21 mouse cellular contexts compared by ENCODE assay signal in genomic region chr14:101635765-101636164, GRCm38 (mm10). TPM values are rescaled to one million over a fixed set of nuclear protein-coding genes. Genes with fewer than 3 reads are reported as not detected.
DNase-seq lines count a peak whose midpoint lies in the region; ATAC-seq and TF ChIP-seq lines count a peak whose summit lies in the region.
"Had no signal": no experiment of that assay in that cellular context is flagged by ENCODE, and none has a peak within 500 bp of the region (broad histone marks: within the 10 kb centered on the region; RNA-seq: fewer than 3 reads in every experiment).

No protein-coding gene starts in this region.

- H3K9ac ChIP-seq in kidney, postnatal 0 days (ENCODE audit: low read depth, low read length), result no peak overlapping the region
- no peak overlapping the region for H3K9ac ChIP-seq in CH12.LX (ENCODE audit: insufficient read depth, low read depth)
- H3K9ac ChIP-seq in midbrain, embryonic 16.5 days (ENCODE audit: low read depth, low read length), result no peak overlapping the region
- H3K9ac ChIP-seq: embryonic facial prominence, embryonic 13.5 days; heart, embryonic 15.5 days; hindbrain, embryonic 12.5 days; midbrain, embryonic 12.5 days had no signal

- whole genome bisulfite sequencing in kidney, postnatal 0 days, result 94% methylated on average over 1 of the region's 1 CpGs
- 100% methylated on average over 1 of the region's 1 CpGs for WGBS in midbrain, embryonic 16.5 days

- no peaks in the 10 kb centered on the region for H3K9me3 ChIP-seq in kidney, postnatal 0 days (replicated peaks; ENCODE audit: low read length)
- no peaks in the 10 kb centered on the region for H3K9me3 ChIP-seq in CH12.LX (replicated peaks; ENCODE audit: low read length)
- H3K9me3 ChIP-seq in midbrain, embryonic 16.5 days (replicated peaks; ENCODE audit: control insufficient read depth, low read length, poor library complexity, severe bottlenecking), result no peaks in the 10 kb centered on the region
- H3K9me3 ChIP-seq: embryonic facial prominence, embryonic 13.5 days; heart, embryonic 15.5 days; hindbrain, embryonic 12.5 days; midbrain, embryonic 12.5 days had no signal

- H3K4me1 ChIP-seq in kidney, postnatal 0 days (replicated peaks; ENCODE audit: insufficient read depth, low read length), result 0 out of 2 replicates have a peak, but pooled peaks cover 3% of the 10 kb centered on the region
- peaks cover 0 to 32% of the 10 kb centered on the region in 2 experiments; a peak in 2 of 4 replicates for H3K4me1 ChIP-seq in CH12.LX (ENCODE audit: control insufficient read depth in 1 of 2, insufficient read depth in 2 of 2)
- peaks cover 6% of the 10 kb centered on the region for H3K4me1 ChIP-seq in midbrain, embryonic 16.5 days (ENCODE audit: control insufficient read depth, insufficient read depth, low read length)

- TF ChIP-seq EP300 in CH12.LX (IDR thresholded peaks at IDR 0.05; ENCODE audit: low read length), result no peak

- no peaks in the 10 kb centered on the region for H3K27me3 ChIP-seq in kidney, postnatal 0 days (ENCODE audit: insufficient read depth, low read length)
- no peaks in the 10 kb centered on the region for H3K27me3 ChIP-seq in CH12.LX (replicated peaks)
- no peaks in the 10 kb centered on the region for H3K27me3 ChIP-seq in midbrain, embryonic 16.5 days (ENCODE audit: control insufficient read depth, insufficient read depth, low read depth, low read length)
- H3K27me3 ChIP-seq: embryonic facial prominence, embryonic 13.5 days; heart, embryonic 15.5 days; hindbrain, embryonic 12.5 days; midbrain, embryonic 12.5 days had no signal

- peaks cover 6% of the 10 kb centered on the region for H3K79me2 ChIP-seq in CH12.LX (replicated peaks; ENCODE audit: control insufficient read depth, extremely low read depth, insufficient read depth, poor library complexity, severe bottlenecking)

- intact Hi-C loops in gastrocnemius, adult 2 months (cut with DNase I), result no loop called here
- intact Hi-C loops in gastrocnemius, postnatal 14 days (cut with DNase I; ENCODE audit: low total_unique reads), result no loop called here

- no peak overlapping the region for H3K4me3 ChIP-seq in gastrocnemius, adult 2 months
- H3K4me3 ChIP-seq in kidney, postnatal 0 days (replicated peaks; ENCODE audit: low read depth, low read length), result no peak overlapping the region
- H3K4me3 ChIP-seq in CH12.LX (replicated peaks in 1 of 3; ENCODE audit: low read depth in 2 of 3, low read length in 2 of 3, poor library complexity in 1 of 3), result no peak overlapping the region
- H3K4me3 ChIP-seq in midbrain, embryonic 16.5 days (ENCODE audit: low read depth, low read length), result no peak overlapping the region
- H3K4me3 ChIP-seq: embryonic facial prominence, embryonic 13.5 days; heart, embryonic 15.5 days; hindbrain, embryonic 12.5 days; midbrain, embryonic 12.5 days; myocyte had no signal

- no peak overlapping the region for H3K4me2 ChIP-seq in kidney, postnatal 0 days (ENCODE audit: low read length)
- H3K4me2 ChIP-seq in CH12.LX (ENCODE audit: insufficient read depth, low read depth, poor library complexity, severe bottlenecking), result no peak overlapping the region
- H3K4me2 ChIP-seq in midbrain, embryonic 16.5 days (ENCODE audit: low read length), result no peak overlapping the region
- H3K4me2 ChIP-seq: embryonic facial prominence, embryonic 13.5 days; heart, embryonic 15.5 days; hindbrain, embryonic 12.5 days; liver, embryonic 11.5 days; midbrain, embryonic 12.5 days had no signal

- no peak for DNase-seq in gastrocnemius, adult 2 months
- no peak for DNase-seq in gastrocnemius, postnatal 14 days
- no peak for DNase-seq in kidney, postnatal 0 days (ENCODE audit: low spot score)
- DNase-seq in kidney, adult 8-10 months, result no peak
- peak; percentile 25 for DNase-seq in 3T3-L1 (ENCODE audit: low read depth, low spot score)
- no peak for DNase-seq in CH12.LX (ENCODE audit: extremely low read depth)
- DNase-seq: adrenal gland, postnatal 25 days; cerebellum, adult 8-10 months; heart, adult 18-20 months; kidney, postnatal 10 days; thymus, postnatal 4 days had no signal

- no peak overlapping the region for H3K27ac ChIP-seq in gastrocnemius, adult 2 months
- H3K27ac ChIP-seq in kidney, postnatal 0 days, result no peak overlapping the region
- H3K27ac ChIP-seq in CH12.LX (ENCODE audit: insufficient read depth, low read depth), result no peak overlapping the region
- H3K27ac ChIP-seq in midbrain, embryonic 16.5 days (ENCODE audit: low read length), result no peak overlapping the region
- H3K27ac ChIP-seq: embryonic facial prominence, embryonic 13.5 days; heart, embryonic 15.5 days; hindbrain, embryonic 12.5 days; midbrain, embryonic 12.5 days had no signal

- TF ChIP-seq RAD21 in CH12.LX (IDR thresholded peaks at IDR 0.05; ENCODE audit: low read depth, low read length), result peak; percentile 23; the same call in 1 of the 2 replicates

- H3K36me3 ChIP-seq in kidney, postnatal 0 days (ENCODE audit: insufficient read depth, low read length), result peaks cover 20% of the 10 kb centered on the region; the same call in 1 of the 2 replicates
- H3K36me3 ChIP-seq in CH12.LX (replicated peaks in 1 of 2; ENCODE audit: control insufficient read depth in 1 of 2, insufficient read depth in 1 of 2, low read length in 1 of 2), result peaks cover 25 to 64% of the 10 kb centered on the region in 2 experiments
- peaks cover 10% of the 10 kb centered on the region for H3K36me3 ChIP-seq in midbrain, embryonic 16.5 days (ENCODE audit: control insufficient read depth, insufficient read depth, low read length)

- ATAC-seq in kidney, postnatal 0 days (replicated peaks; ENCODE audit: low FRiP score, low read depth), result no peak
- ATAC-seq in midbrain, embryonic 16.5 days, result no peak
- ATAC-seq in erythroid progenitor cell, adult 5-6 weeks (replicated peaks; ENCODE audit: low FRiP score, poor library complexity, severe bottlenecking), result no peak
- ATAC-seq: forebrain, embryonic 16.5 days had no signal

- peak; percentile 31; the same call in 1 of the 2 replicates for TF ChIP-seq CTCF in gastrocnemius, adult 2 months (IDR thresholded peaks at IDR 0.05)
- peak; percentile 43; the same call in 1 of the 2 replicates for TF ChIP-seq CTCF in kidney, postnatal 0 days (IDR thresholded peaks at IDR 0.05; ENCODE audit: low read depth)
- TF ChIP-seq CTCF in CH12.LX (conservative IDR thresholded peaks at IDR 0.05 in 1 of 2, IDR thresholded peaks at IDR 0.05 in 1 of 2; ENCODE audit: low read depth in 2 of 2, low read length in 2 of 2), result peak in 1 of 2 experiments; percentile 38; a peak in 1 of 4 replicates

- TF ChIP-seq POLR2A in CH12.LX (IDR thresholded peaks at IDR 0.05; ENCODE audit: low read depth, low read length), result no peak

- dilution Hi-C loops in CH12.LX (cut with MboI; ENCODE audit: extremely low pct_ligation_motif_present, extremely low pct_unique_long_range_greater_than_20kb, low sequenced_read_pairs), result no loop called here

- in situ Hi-C loops in CH12.LX (cut with MboI; ENCODE audit: low pct_ligation_motif_present, low pct_unique_long_range_greater_than_20kb, low sequenced_read_pairs), result no loop called here

TF ChIP-seq in CH12.LX, 34 proteins besides CTCF, POLR2A, EP300 and RAD21:
- TF ChIP-seq ELF1 (IDR thresholded peaks at IDR 0.05; ENCODE audit: low read depth, low read length) (no peak), SMC3 (IDR thresholded peaks at IDR 0.05; ENCODE audit: low read depth, low read length) (0 out of 2 replicates have a peak, but pooled peaks have one; percentile 5)

RNA-seq across cellular contexts. Expression of gene Commd6, which starts 4.7 kb away (rescaled TPM):
- total RNA-seq in gastrocnemius, adult 2 months (2021), result 10 to 100 TPM; 11.5 to 14.7 TPM
- 10 to 100 TPM; 17.9 to 21.4 TPM for total RNA-seq in gastrocnemius, postnatal 14 days (2021)
- polyA plus RNA-seq in kidney, postnatal 0 days (2015; fragmentation: Nextera tagmentation; extraction: Ambion mirVana), result 110 and 113 TPM in 2 replicates
- total RNA-seq in CH12.LX (2012; rRNA removed) (53.0 and 56.6 TPM in 2 replicates), CH12.LX (2014; rRNA removed) (125 and 128 TPM in 2 replicates)
- polyA plus RNA-seq in CH12.LX (2012; ENCODE audit: insufficient read length, low read depth), result 59.8 and 75.4 TPM in 2 replicates
- polyA plus RNA-seq in midbrain, embryonic 16.5 days (2015; fragmentation: Nextera tagmentation; extraction: Ambion mirVana), result 84.8 and 92.2 TPM in 2 replicates
- total RNA-seq in erythroid progenitor cell, adult 5-6 weeks (2015; ENCODE audit: low replicate concordance), result 17.6 and 24.9 TPM in 2 replicates
- total RNA-seq in erythroid progenitor cell, adult 5-6 weeks (2017; ENCODE audit: low replicate concordance), result 9.2 TPM in 2 replicates

RNA-seq across cellular contexts. Expression of gene Uchl3, which starts 18.0 kb away (rescaled TPM):
- total RNA-seq in gastrocnemius, adult 2 months (2021), result 10 to 100 TPM; 25.9 to 32.9 TPM
- total RNA-seq in gastrocnemius, postnatal 14 days (2021), result 10 to 100 TPM; 33.6 to 36.4 TPM
- 132 and 135 TPM in 2 replicates for polyA plus RNA-seq in kidney, postnatal 0 days (2015; fragmentation: Nextera tagmentation; extraction: Ambion mirVana)
- total RNA-seq in CH12.LX (2012; rRNA removed) (101 and 114 TPM in 2 replicates), CH12.LX (2014; rRNA removed) (326 and 362 TPM in 2 replicates)
- polyA plus RNA-seq in CH12.LX (2012; ENCODE audit: insufficient read length, low read depth), result 165 and 169 TPM in 2 replicates
- 280 and 301 TPM in 2 replicates for polyA plus RNA-seq in midbrain, embryonic 16.5 days (2015; fragmentation: Nextera tagmentation; extraction: Ambion mirVana)
- total RNA-seq in erythroid progenitor cell, adult 5-6 weeks (2015; ENCODE audit: low replicate concordance), result 8.0 and 16.9 TPM in 2 replicates
- 1.9 and 9.0 TPM in 2 replicates for total RNA-seq in erythroid progenitor cell, adult 5-6 weeks (2017; ENCODE audit: low replicate concordance)

RNA-seq across cellular contexts. Expression of gene Tbc1d4, which starts 26.8 kb away (rescaled TPM):
- total RNA-seq in gastrocnemius, adult 2 months (2021), result 10 to 100 TPM; 28.8 to 62.9 TPM
- 10 to 100 TPM; 22.1 to 26.2 TPM for total RNA-seq in gastrocnemius, postnatal 14 days (2021)
- polyA plus RNA-seq in kidney, postnatal 0 days (2015; fragmentation: Nextera tagmentation; extraction: Ambion mirVana), result 15.9 and 16.3 TPM in 2 replicates
- total RNA-seq in CH12.LX (2012; rRNA removed) (18.5 and 20.6 TPM in 2 replicates), CH12.LX (2014; rRNA removed) (72.9 and 76.5 TPM in 2 replicates)
- polyA plus RNA-seq in CH12.LX (2012; ENCODE audit: insufficient read length, low read depth), result 64.3 and 71.0 TPM in 2 replicates
- 8.1 and 9.4 TPM in 2 replicates for polyA plus RNA-seq in midbrain, embryonic 16.5 days (2015; fragmentation: Nextera tagmentation; extraction: Ambion mirVana)
- 2.1 and 3.2 TPM in 2 replicates for total RNA-seq in erythroid progenitor cell, adult 5-6 weeks (2015; ENCODE audit: low replicate concordance)
- 0.08 and 0.64 TPM in 2 replicates for total RNA-seq in erythroid progenitor cell, adult 5-6 weeks (2017; ENCODE audit: low replicate concordance)
- total RNA-seq: MEL had no signal

Comparison
In these comparisons a context has a peak if more than half of its experiments do, and no peak if none do; other contexts are left out.
1. RNA of gene Tbc1d4, which starts 26.8 kb away (total RNA-seq): 18.5 to 76.5 TPM in CH12.LX, 28.8 to 62.9 TPM in gastrocnemius, adult 2 months and 22.1 to 26.2 TPM in gastrocnemius, postnatal 14 days; 0.08 to 3.2 TPM in erythroid progenitor cell, adult 5-6 weeks; every median in the first group is over 4 times any median in the second.